Mouse (Mus musculus) macrophage (primary cell): Measurements from ENCODE around the gene Cryaa. TPM values are rescaled to one million over a fixed set of nuclear protein-coding genes. Genes with fewer than 3 reads are reported as not detected.
"Not testable (repeated sequence)": the region's sequence is repeated elsewhere in the genome, so short reads cannot be mapped to it uniquely, and the experiment has no call there.

Experiments used
- H3K27ac ChIP-seq: fragments of 350-480 bp; formaldehyde crosslinking; 2 replicates; pipeline ENCODE4 v1.9.0; 2021
- H3K36me3 ChIP-seq: fragments of 350-480 bp; formaldehyde crosslinking; 2 replicates; pipeline ENCODE4 v1.9.0; 2021; ENCODE audit errors: inconsistent target
- H3K4me3 ChIP-seq: fragments of 350-480 bp; formaldehyde crosslinking; 2 replicates; pipeline ENCODE4 v1.9.0; 2021; ENCODE audit errors: inconsistent target
- H3K79me2 ChIP-seq: fragments of 350-480 bp; formaldehyde crosslinking; 2 replicates; pipeline ENCODE4 v1.9.0; 2021; ENCODE audit errors: inconsistent target
- WGBS: methylation state at CpG from one replicate; pipeline ENCODE4 v1.1.7; 2026; ENCODE audit warnings: inconsistent platforms; ENCODE audit not compliant: missing documents; 5-methylcytosine and 5-hydroxymethylcytosine counted together
- polyA plus RNA-seq: library from polyadenylated mRNA; stranded (reverse); fragments of 250-400 nt; gene quantifications from 3 replicates; pipeline ENCODE4 v1.2.4, GENCODE M21; 2018; ENCODE audit warnings: inconsistent platforms

Cryaa gene
- polyA plus RNA-seq, 1 experiment from 2014 or later: not detected

DNA sequence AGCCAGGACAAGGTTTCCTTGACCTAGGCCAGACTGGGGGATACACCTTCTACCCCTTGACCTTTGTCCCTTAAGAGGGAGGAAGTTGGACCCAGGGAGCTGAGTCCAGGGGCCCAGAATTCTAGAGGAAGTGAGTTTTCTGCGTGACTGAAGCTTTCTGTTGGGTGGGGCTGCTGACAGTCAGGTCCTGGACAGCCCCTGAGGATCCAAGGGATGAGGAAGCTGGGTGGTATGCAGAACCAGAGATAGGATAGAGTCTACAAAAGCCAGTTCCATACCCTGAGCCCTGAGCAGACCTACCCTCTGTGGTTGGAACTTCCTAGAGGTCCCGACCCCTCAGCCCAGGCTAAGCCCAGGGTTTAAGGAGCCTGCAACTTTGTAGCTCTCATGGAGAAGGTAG, 2.8 kb downstream of the Cryaa start:
- H3K4me3 ChIP-seq: no peak overlapping the region
- H3K36me3 ChIP-seq: no peaks in the 10 kb centered on the region
- WGBS: 38% methylated on average over 2 of the region's 2 CpGs
- H3K27ac ChIP-seq: no peak overlapping the region
- H3K79me2 ChIP-seq: no peaks in the 10 kb centered on the region

DNA sequence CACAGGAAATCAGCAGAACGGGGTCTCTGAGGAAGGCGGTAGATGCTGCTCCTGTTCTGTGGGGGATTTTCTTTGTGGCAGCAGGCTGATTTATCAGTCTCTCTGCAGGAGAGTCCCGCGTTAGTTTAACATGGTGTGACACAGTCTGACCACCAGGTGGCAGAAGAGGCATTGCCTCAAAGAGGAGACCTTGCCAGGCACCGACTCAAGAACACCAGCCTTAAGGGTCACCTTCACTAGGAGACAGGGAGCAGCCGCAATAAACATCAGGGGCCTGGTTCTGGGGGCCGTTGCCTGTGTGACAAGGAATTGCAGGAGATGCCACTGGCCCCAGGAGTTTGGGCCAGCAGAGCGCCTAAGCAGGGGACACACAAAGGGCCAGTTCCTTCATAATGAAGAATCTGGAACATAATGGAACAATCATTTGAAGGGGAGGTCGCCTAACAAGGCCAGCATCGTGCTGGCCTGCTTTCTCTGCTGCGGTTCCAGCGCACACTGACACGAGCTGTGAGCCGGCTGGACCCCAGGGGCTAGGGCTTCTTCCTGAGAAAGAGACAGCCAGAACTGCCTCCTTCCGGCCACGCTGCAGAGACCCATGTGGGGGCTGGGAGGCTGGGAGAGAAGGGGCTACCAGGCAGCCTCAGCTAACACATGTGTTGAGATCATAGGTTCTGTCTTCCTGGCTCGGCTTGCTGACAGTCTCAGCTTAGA, 8.1 kb downstream of the Cryaa start:
- H3K4me3 ChIP-seq: no peak overlapping the region
- no peaks in the 10 kb centered on the region for H3K79me2 ChIP-seq
- no peaks in the 10 kb centered on the region for H3K36me3 ChIP-seq
- H3K27ac ChIP-seq: no peak overlapping the region
- 16% methylated on average over 15 of the region's 17 CpGs for WGBS

DNA sequence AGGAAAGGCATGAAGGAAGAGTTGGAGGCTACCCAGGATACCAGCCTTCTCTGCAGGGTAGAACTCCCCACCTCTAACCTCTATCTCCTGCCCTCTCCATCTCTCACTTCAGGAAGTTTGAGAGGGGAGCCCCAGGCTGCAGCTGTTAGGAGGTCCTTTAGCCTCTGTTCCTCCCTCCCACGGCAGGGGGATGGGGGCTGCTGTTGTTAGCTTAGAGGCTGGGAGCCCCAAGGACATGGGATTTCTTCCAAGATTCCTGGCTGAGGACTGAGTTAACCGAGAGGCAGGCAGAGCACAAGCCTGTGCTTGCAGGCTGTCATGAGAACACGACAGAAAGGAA, 8.6 kb downstream of the Cryaa start:
- Histone ChIP-seq H3K79me2 (no peaks in the 10 kb centered on the region), H3K4me3 (no peak overlapping the region), H3K36me3 (no peaks in the 10 kb centered on the region), H3K27ac (no peak overlapping the region)
- 79% methylated on average over 3 of the region's 3 CpGs for WGBS

DNA sequence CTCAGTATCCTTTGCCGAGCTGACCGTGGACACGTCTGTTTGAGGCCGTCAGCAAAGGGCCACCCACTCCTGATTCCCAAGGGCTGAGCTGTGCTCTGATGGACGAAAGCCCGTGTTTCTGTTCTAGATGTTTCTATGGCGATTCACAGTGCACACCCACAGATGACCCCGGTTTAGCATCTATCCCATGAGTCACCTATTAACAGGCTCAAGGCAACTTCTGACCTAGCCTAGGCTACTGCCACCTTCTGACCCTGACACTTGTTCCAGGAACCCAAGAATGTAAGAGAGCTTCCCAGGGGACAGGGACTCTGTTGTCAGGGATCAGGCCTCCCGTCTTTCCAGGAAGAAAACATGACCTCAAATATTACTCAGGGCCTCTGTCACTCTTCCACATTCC, 10.5 kb downstream of the Cryaa start:
- Histone ChIP-seq H3K36me3 (no peaks in the 10 kb centered on the region), H3K4me3 (no peak overlapping the region), H3K79me2 (no peaks in the 10 kb centered on the region), H3K27ac (no peak overlapping the region)
- 93% methylated on average over 9 of the region's 9 CpGs for WGBS

DNA sequence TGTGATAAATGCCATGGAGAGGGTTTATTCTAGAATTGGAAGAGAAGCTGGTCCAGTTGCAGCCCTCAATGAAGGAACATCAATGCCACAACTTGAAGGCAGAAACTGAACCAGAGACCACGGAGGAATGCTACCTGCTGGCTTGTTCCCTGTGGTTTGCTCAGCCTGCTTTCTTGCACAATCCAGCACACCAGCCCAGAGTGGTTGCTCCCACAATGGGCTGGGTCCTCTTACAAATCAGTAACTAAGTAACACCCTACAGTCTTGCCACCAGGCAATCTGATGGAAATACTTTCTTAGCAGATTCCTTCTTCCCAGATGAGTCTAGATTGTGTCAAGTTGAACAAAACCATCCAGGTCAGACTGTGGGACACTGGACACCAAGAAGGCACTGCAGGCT, 12.0 kb downstream of the Cryaa start:
- Histone ChIP-seq H3K4me3 (no peak overlapping the region), H3K27ac (no peak overlapping the region), H3K36me3 (no peaks in the 10 kb centered on the region), H3K79me2 (no peaks in the 10 kb centered on the region)
- WGBS: 11% methylated on average over 1 of the region's 1 CpGs

DNA sequence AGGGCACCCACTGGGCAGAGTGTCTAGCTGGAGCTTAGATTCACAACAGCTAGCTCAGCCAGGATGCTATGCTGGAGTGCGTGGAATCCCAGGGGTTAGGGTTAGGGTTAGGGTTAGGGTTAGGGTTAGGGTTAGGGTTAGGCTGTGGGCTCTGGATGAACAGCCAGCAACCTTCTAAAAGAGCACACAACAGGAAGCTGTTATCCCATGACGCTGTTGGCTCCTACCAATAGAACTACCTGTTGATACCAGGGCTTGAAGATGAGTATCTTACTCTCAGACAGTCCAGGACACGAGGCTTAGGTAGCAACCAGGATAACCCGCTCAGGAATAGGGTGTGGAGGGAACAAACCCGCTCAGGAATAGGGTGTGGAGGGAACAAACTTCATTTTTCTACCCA, 15.3 kb downstream of the Cryaa start:
- 50% methylated on average over 5 of the region's 5 CpGs for WGBS
- Histone ChIP-seq H3K79me2 (no peaks in the 10 kb centered on the region), H3K36me3 (no peaks in the 10 kb centered on the region), H3K27ac (no peak overlapping the region), H3K4me3 (no peak overlapping the region)

DNA sequence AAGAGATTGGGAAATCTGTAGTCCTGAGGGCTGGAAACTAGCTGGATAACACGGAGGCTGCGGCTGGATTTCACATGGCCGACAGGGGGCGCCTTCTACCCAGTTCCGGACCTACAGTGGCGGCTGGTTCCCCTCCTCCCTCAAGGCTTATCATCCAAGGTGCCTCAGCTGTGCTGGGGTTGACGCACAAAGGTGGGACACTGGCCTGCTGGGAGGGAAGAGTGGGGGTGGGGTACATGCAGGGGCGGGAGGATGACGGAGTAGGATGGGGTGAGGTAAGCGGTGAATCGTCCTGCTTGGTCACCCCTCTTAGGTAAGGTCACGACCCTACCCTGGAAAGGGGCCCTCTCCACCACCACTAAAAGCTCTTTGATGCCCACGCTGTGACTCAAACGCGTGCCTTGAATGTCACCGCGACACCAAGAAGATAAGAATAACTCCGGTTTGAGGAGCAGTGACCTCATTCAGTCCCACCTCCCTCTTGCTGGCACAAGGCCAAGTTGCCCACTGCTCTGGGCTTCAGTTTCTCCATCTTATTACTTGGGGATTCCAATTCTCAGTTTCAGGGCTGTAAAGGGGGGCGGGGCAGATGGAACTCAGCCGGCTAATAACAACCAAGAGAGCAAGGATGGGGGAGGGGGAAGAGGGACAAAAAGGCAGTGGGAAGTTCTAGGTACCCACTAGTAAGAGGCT, 15.9 kb downstream of the Cryaa start:
- Histone ChIP-seq H3K27ac (no peak overlapping the region), H3K79me2 (no peaks in the 10 kb centered on the region), H3K36me3 (no peaks in the 10 kb centered on the region), H3K4me3 (no peak overlapping the region)
- WGBS: 13% methylated on average over 20 of the region's 20 CpGs

DNA sequence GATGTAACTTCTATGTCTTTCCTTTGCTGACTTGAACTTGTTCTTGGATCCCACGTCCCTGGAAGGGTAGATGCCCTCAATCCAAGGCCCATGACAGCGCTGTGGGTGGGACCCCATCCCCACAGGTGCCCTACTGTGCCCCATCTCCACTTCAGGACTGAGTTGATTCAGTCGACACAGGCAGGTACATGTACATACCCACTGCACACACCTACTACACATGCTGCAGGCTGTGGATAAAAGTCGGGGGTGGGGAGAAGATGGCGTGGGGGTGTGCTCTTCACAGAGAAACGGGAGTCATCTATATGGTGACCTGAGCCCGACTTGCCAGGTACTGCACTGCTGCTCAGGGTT, 16.4 kb downstream of the Cryaa start:
- Histone ChIP-seq H3K36me3 (no peaks in the 10 kb centered on the region), H3K27ac (no peak overlapping the region), H3K79me2 (no peaks in the 10 kb centered on the region), H3K4me3 (no peak overlapping the region)
- 89% methylated on average over 7 of the region's 7 CpGs for WGBS

DNA sequence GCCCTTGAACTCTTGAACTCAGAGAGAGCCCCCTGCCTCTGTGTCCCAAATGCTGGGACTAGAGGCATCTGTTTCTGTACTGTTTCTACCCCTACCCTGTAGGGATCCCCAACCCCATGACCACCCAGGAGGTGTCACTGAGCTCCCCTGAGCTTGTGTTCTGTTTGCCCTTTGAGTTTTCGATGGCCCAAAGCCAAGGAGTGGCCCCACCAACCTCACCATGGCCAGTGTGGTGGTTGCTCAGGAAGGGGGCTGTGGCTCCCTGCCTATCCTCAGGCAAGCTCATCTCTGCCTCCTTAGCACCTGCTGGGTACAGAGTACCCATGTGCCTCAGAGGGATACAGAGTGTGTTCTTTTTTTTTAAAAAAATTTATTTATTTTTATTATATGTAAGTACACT, 17.3 kb downstream of the Cryaa start:
- Histone ChIP-seq H3K36me3 (no peaks in the 10 kb centered on the region), H3K79me2 (no peaks in the 10 kb centered on the region), H3K4me3 (no peak overlapping the region), H3K27ac (no peak overlapping the region)
- WGBS: 75% methylated on average over 1 of the region's 1 CpGs

DNA sequence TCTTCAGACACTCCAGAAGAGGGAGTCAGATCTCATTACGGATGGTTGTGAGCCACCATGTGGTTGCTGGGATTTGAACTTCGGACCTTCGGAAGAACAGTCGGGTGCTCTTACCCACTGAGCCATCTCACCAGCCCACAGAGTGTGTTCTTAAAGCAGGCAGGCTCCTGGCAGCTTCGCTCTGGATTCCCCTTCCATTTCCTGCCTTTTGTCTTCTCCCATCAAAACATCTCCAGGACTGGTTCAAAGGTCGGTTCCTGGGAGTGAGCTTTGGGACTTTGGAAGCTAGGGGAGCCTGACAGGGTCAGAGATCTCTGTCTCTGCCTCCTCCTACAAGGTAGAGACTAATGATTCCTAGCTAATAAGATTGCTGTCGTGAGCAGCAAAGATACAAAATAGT, 17.7 kb downstream of the Cryaa start:
- WGBS: 92% methylated on average over 3 of the region's 7 CpGs
- not testable (repeated sequence) for H3K27ac ChIP-seq, H3K36me3 ChIP-seq

DNA sequence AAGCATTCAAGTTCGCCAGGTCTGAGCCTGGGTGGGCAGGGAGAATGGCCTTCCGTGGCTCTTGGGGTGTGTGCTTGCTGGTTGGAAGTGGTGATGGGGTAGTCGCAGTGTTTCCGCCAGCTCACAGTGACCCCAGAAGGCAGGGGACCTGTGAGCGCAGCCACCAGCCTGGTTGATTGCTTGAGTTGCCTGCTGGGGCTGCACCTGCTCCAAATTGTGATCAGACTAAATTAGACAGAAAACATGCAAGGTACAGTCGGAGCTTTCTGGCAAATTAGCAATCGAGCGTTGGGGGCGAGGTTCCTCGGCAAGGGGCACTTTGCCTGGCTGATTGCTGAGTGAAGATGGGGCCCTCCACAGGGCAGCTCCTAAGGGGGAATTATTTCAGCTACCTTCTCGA, 20.7 kb downstream of the Cryaa start:
- no peaks in the 10 kb centered on the region for H3K36me3 ChIP-seq
- H3K79me2 ChIP-seq: no peaks in the 10 kb centered on the region
- no peak overlapping the region for H3K27ac ChIP-seq
- whole genome bisulfite sequencing: 90% methylated on average over 11 of the region's 11 CpGs
- no peak overlapping the region for H3K4me3 ChIP-seq

More for the DNA sequence above, 17.7 kb downstream of the Cryaa start:
- not testable (repeated sequence) for H3K79me2 ChIP-seq, H3K4me3 ChIP-seq

DNA sequence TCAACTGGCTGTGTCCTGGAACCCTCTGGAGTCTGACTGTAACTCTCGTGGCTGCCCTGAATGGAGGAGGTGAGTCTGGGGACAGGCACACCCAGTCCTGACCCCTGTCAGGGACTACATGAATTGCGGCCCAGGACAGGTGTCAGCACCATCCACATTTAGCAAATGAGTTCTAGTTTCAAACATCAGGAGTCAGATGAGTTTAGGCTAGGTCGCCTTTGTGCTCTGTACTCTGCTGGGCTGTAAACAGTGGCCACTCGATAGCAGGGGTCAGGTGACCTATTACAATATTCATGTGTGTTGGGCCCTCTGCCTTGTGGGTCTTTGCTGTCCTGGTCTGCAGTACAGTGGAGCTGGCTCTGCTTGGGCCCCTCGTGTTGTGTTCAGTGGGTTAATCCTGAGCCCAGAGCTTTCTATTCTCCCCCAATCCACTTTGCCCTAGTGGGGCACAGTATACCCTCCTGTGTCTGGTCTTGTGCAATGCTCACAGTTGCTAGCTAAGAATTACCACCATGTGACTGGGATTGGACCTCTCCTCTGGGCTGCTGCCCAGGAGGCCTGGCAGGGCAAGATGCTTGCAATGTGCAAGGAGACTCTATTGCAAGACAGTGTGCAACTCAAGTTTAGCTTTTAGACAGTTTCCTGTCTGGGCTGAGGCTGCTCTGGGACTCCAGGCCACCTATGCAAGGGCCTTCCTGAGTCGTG, 25.8 kb downstream of the Cryaa start:
- Histone ChIP-seq H3K79me2 (no peaks in the 10 kb centered on the region), H3K27ac (no peak overlapping the region), H3K36me3 (no peaks in the 10 kb centered on the region), H3K4me3 (no peak overlapping the region)
- WGBS: 57% methylated on average over 6 of the region's 6 CpGs

DNA sequence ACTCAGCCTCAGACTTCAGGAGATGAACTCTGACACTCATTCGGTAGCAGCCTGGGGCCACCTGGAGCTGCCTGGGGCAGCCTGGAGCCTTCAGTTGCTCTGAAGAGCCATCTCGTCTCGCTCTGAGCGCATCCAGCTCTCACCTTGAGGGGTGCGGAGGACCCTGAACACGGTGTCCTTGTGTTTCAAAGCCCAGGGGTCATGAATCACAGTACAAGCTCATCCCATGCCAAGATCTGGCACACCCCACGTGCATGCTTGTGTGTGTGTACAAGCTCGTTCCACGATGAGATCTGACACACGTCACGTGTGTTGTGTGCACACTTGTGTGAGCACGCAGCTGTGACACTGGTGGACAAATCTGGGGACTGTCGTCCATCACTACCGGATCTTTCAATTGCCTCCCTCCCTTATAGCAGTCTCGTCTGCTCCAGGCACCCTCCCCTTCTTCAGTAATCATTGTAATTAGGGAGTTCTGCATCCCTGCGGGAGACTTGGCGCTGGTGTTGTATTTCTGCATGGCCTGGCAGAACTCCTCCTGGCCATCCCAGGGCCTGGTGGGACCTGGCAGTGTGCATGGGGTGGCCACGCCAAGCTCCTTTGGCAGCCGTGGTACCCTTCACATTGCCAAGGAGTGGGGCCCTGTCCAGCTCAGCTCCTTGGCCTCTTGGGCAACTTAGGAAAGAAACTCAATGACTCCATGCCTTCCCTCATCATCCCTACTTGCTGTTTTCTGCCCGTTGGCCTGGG, 27.8 kb downstream of the Cryaa start:
- H3K79me2 ChIP-seq: no peaks in the 10 kb centered on the region
- H3K4me3 ChIP-seq: no peak overlapping the region
- WGBS: 91% methylated on average over 19 of the region's 20 CpGs
- no peaks in the 10 kb centered on the region for H3K36me3 ChIP-seq
- no peak overlapping the region for H3K27ac ChIP-seq

DNA sequence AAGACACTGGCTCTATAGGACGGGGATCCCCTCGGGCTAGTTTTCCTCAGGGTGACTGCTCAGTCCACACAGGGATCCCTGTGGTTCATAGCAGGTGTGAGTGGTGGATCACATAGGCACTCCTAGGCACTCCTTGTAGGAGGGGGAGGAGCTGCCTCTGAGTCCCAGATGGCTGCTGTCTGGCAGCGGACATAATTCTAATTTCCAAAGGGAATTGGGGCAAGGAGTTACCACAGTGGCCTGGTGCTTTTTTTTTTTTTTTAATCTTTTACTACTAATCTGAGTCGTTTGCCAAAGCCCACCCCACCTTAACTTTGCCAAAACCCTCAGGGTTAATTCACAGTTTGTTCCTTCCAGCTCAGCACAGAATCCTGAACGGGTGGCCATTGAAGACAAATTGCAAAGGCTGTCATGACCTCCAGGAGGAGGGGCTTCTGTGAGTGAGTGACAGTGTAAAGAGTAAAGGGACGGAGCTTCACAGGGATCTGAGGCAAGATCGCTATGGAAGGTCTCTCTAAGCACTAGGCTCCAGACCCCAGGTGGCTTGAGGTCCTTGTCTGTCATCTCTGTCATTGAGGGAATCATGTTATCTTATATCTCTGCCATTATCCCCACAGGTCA, 31.6 kb downstream of the Cryaa start:
- 85% methylated on average over 7 of the region's 7 CpGs for WGBS
- Histone ChIP-seq H3K79me2 (no peaks in the 10 kb centered on the region), H3K36me3 (no peaks in the 10 kb centered on the region), H3K27ac (no peak overlapping the region), H3K4me3 (no peak overlapping the region)
